30 mouse cellular contexts compared by ENCODE assay signal in the genomic region with DNA sequence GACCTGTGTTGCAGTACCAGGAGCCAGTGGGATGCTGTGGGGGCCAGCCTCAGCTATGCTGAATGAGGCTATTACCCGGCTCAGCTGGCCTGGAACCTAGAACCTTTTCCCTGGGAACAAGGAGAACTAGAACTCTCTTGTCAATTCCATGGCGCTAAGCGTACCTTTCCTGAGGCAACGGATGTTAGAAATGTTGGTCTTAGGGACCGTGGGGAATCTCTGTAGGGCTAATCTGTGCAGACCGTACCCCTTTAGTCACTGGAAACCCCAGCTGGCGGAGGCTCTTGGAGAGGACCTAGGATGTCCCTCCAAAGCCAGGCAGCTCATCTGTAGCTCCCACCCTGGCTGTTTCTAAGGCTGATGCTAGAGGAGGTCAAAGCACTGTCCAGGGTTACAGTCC. TPM values are rescaled to one million over a fixed set of nuclear protein-coding genes. Genes with fewer than 3 reads are reported as not detected.
"Had no signal": no experiment of that assay in that cellular context is flagged by ENCODE, and none has a peak within 500 bp of the region (broad histone marks: within the 10 kb centered on the region; RNA-seq: fewer than 3 reads in every experiment).

No protein-coding gene starts in this region.

- H3K4me3 ChIP-seq: heart, embryonic 13.5 days; heart, embryonic 15.5 days; hindbrain, embryonic 13.5 days; hindbrain, embryonic 15.5 days; kidney, embryonic 15.5 days; limb, embryonic 12.5 days; liver, embryonic 13.5 days had no signal

- H3K27ac ChIP-seq: heart, embryonic 13.5 days; heart, embryonic 15.5 days; hindbrain, embryonic 13.5 days; hindbrain, embryonic 15.5 days; hindbrain, postnatal 0 days; kidney, embryonic 15.5 days; kidney, postnatal 0 days; limb, embryonic 12.5 days; liver, embryonic 13.5 days had no signal

- H3K36me3 ChIP-seq: heart, embryonic 13.5 days; heart, embryonic 15.5 days; hindbrain, embryonic 13.5 days; hindbrain, embryonic 15.5 days; kidney, embryonic 15.5 days; limb, embryonic 12.5 days; liver, embryonic 13.5 days had no signal

- H3K4me2 ChIP-seq: heart, embryonic 11.5 days; heart, embryonic 13.5 days; heart, embryonic 15.5 days; hindbrain, embryonic 13.5 days; hindbrain, embryonic 15.5 days; kidney, embryonic 15.5 days; limb, embryonic 12.5 days; liver, embryonic 11.5 days; liver, embryonic 13.5 days had no signal

- H3K9ac ChIP-seq: heart, embryonic 13.5 days; heart, embryonic 15.5 days; hindbrain, embryonic 15.5 days; kidney, embryonic 15.5 days; limb, embryonic 12.5 days; liver, embryonic 13.5 days had no signal

- H3K27me3 ChIP-seq: heart, embryonic 15.5 days; hindbrain, embryonic 15.5 days; limb, embryonic 12.5 days had no signal

- DNase-seq: gastrocnemius, postnatal 14 days; gastrocnemius, postnatal 36 days; heart, adult 18-20 months; heart, postnatal 14 days; heart, postnatal 36 days; kidney, adult 11 months; kidney, adult 2 months; kidney, adult 9 months; kidney, postnatal 14 days; kidney, postnatal 36 days; layer of hippocampus, adult 9-11 months; layer of hippocampus, postnatal 36 days; left cerebral cortex, postnatal 4 days; liver; liver, embryonic 13.5 days had no signal

- H3K9me3 ChIP-seq: heart, embryonic 13.5 days; heart, embryonic 15.5 days; hindbrain, embryonic 13.5 days; hindbrain, embryonic 15.5 days; kidney, embryonic 15.5 days; limb, embryonic 12.5 days; liver, embryonic 13.5 days had no signal

- H3K4me1 ChIP-seq: hindbrain, embryonic 13.5 days; hindbrain, embryonic 15.5 days; kidney, embryonic 15.5 days; liver, embryonic 13.5 days had no signal

- ATAC-seq: hindbrain, postnatal 0 days; intestine, embryonic 16.5 days had no signal

RNA-seq across cellular contexts. Expression of a gene that starts 10.6 kb away (rescaled TPM):
- polyA plus RNA-seq: heart, embryonic 11.5 days; heart, embryonic 13.5 days; heart, embryonic 15.5 days; heart, postnatal 0 days; hindbrain, embryonic 11.5 days; hindbrain, embryonic 13.5 days; hindbrain, embryonic 15.5 days; intestine, embryonic 14.5 days; intestine, embryonic 16.5 days; kidney, postnatal 0 days; limb, embryonic 12.5 days; liver, embryonic 11.5 days; liver, embryonic 13.5 days had no signal

RNA-seq across cellular contexts. Expression of a gene that starts 26.0 kb away (rescaled TPM):
- polyA plus RNA-seq: heart, embryonic 11.5 days; hindbrain, embryonic 11.5 days; intestine, embryonic 14.5 days; intestine, embryonic 16.5 days; kidney, embryonic 15.5 days; kidney, postnatal 0 days; large intestine, adult 2 months; liver, embryonic 13.5 days had no signal
